Comparison of ENCODE assay signal across 31 mouse cellular contexts in the genomic region with DNA sequence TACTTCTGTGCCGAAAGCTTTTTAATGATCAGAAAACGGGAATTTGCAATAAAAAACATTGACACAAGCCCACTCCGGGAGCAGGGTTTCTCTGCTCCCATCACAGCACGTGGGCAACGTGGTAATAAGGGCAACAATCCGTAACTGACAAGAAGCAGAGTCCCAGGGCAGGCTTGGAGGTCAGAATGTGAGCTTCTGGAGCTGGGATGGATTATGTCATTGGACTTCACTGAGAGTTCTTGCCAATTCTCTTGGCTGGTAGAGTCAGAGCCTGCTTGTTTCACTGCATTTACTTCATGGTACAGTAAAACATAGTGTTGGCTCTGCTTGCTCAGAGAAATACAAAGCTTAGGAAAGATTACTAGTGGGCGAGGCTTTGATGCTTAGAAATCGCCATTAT.
A peak's percentile ranks its signal among the peaks of the same experiment; 100 is the strongest.
DNase-seq lines count a peak whose midpoint lies in the region; ATAC-seq and TF ChIP-seq lines count a peak whose summit lies in the region.
"Had no signal": no experiment of that assay in that cellular context is flagged by ENCODE, and none has a peak within 500 bp of the region (broad histone marks: within the 10 kb centered on the region; RNA-seq: fewer than 3 reads in every experiment).

No protein-coding gene starts in this region.

- TF ChIP-seq POLR2A in embryonic fibroblast, embryonic 13.5 days (IDR thresholded peaks at IDR 0.05; ENCODE audit: low read depth, low read length) = no peak

- peak; percentile 42; the same call in 1 of the 2 replicates for ATAC-seq in stomach, embryonic 14.5 days (ENCODE audit: insufficient number of reproducible peaks, insufficient read depth, low FRiP score, low read depth)
- no peak; the same call in 1 of the 2 replicates for ATAC-seq in stomach, postnatal 0 days (ENCODE audit: low FRiP score, low TSS enrichment)
- no peak for ATAC-seq in forebrain, embryonic 15.5 days (replicated peaks)
- ATAC-seq: forebrain, postnatal 0 days; liver, postnatal 0 days; Patski had no signal

- H3K36me3 ChIP-seq in stomach, embryonic 14.5 days (ENCODE audit: control insufficient read depth, insufficient read depth, low read length) = no peaks in the 10 kb centered on the region
- no peaks in the 10 kb centered on the region for H3K36me3 ChIP-seq in stomach, postnatal 0 days (ENCODE audit: control insufficient read depth, insufficient read depth, low read length)
- no peaks in the 10 kb centered on the region for H3K36me3 ChIP-seq in forebrain, embryonic 15.5 days
- H3K36me3 ChIP-seq: embryonic facial prominence, embryonic 12.5 days; forebrain, embryonic 10.5 days; G1E; heart, embryonic 13.5 days; hindbrain, embryonic 12.5 days had no signal

- H3K4me1 ChIP-seq in stomach, embryonic 14.5 days (ENCODE audit: control insufficient read depth, insufficient read depth, low read length) = peaks cover 10% of the 10 kb centered on the region; the same call in 1 of the 2 replicates
- H3K4me1 ChIP-seq in stomach, postnatal 0 days (replicated peaks; ENCODE audit: control insufficient read depth, insufficient read depth) = 0 out of 2 replicates have a peak, but pooled peaks cover 2% of the 10 kb centered on the region
- peaks cover 3% of the 10 kb centered on the region; the same call in 1 of the 2 replicates for H3K4me1 ChIP-seq in embryonic fibroblast, embryonic 13.5 days (ENCODE audit: control insufficient read depth, insufficient read depth, low read length)
- H3K4me1 ChIP-seq in forebrain, embryonic 15.5 days = peaks cover 16% of the 10 kb centered on the region

- 47% methylated on average over 8 of the region's 8 CpGs for WGBS in stomach, embryonic 14.5 days
- 34% methylated on average over 8 of the region's 8 CpGs for WGBS in stomach, postnatal 0 days
- WGBS in forebrain, embryonic 15.5 days = 86% methylated on average over 8 of the region's 8 CpGs

- H3K9ac ChIP-seq in stomach, embryonic 14.5 days (replicated peaks; ENCODE audit: low read depth, low read length) = no peak overlapping the region
- no peak overlapping the region for H3K9ac ChIP-seq in stomach, postnatal 0 days (ENCODE audit: low read length)
- H3K9ac ChIP-seq in forebrain, embryonic 15.5 days (replicated peaks) = no peak overlapping the region
- H3K9ac ChIP-seq: embryonic facial prominence, embryonic 12.5 days; forebrain, postnatal 0 days; heart, embryonic 13.5 days; hindbrain, embryonic 12.5 days; liver, postnatal 0 days had no signal

- DNase-seq in heart, adult 11 months = peak; percentile 48
- no peak for DNase-seq in heart, postnatal 14 days
- DNase-seq in stomach, postnatal 0 days (ENCODE audit: low spot score) = no peak
- peak; percentile 21 for DNase-seq in yolk sac, embryonic 10.5 days (ENCODE audit: low spot score)
- no peak for DNase-seq in layer of hippocampus, adult 2 months (ENCODE audit: low spot score in 2 of 2)
- DNase-seq: adrenal gland, adult 8-10 months; B cell, adult 2 months; cerebellum, adult 11 months; cerebellum, adult 9-11 months; forebrain, postnatal 0 days; gastrocnemius, postnatal 25 days; heart, adult 2 months; kidney, adult 9 months; kidney, postnatal 36 days; left cerebral cortex, postnatal 4 days; liver, postnatal 0 days; lung, postnatal 10 days; thymus, adult 18-20 months; thymus, postnatal 4 days had no signal

- 0 out of 2 replicates have a peak overlapping the region, but pooled peaks have one; percentile 7 for H3K27ac ChIP-seq in stomach, embryonic 14.5 days (ENCODE audit: low read length)
- no peak overlapping the region for H3K27ac ChIP-seq in stomach, postnatal 0 days (replicated peaks)
- H3K27ac ChIP-seq in embryonic fibroblast, embryonic 13.5 days (ENCODE audit: insufficient read depth, low read length) = 0 out of 2 replicates have a peak overlapping the region, but pooled peaks have one; percentile 6
- no peak overlapping the region for H3K27ac ChIP-seq in layer of hippocampus, adult 2 months
- no peak overlapping the region for H3K27ac ChIP-seq in forebrain, embryonic 15.5 days (replicated peaks)
- H3K27ac ChIP-seq: forebrain, embryonic 10.5 days; heart, adult 2 months; heart, embryonic 13.5 days; hindbrain, embryonic 12.5 days had no signal

- no peaks in the 10 kb centered on the region for H3K27me3 ChIP-seq in stomach, embryonic 14.5 days (ENCODE audit: control insufficient read depth, insufficient read depth, low read length)
- H3K27me3 ChIP-seq in stomach, postnatal 0 days (ENCODE audit: control insufficient read depth, insufficient read depth, low read length) = no peaks in the 10 kb centered on the region
- no peaks in the 10 kb centered on the region for H3K27me3 ChIP-seq in forebrain, embryonic 15.5 days
- H3K27me3 ChIP-seq: CH12.LX; heart, embryonic 13.5 days; hindbrain, embryonic 12.5 days; Patski had no signal

- intact Hi-C loops in heart, postnatal 14 days (cut with DNase I) = no loop called here

- no peak for TF ChIP-seq EP300 in stomach, postnatal 0 days (optimal IDR thresholded peaks at IDR 0.05)

- TF ChIP-seq CTCF in stomach, postnatal 0 days (IDR thresholded peaks at IDR 0.05; ENCODE audit: low read depth) = no peak
- no peak for TF ChIP-seq CTCF in embryonic fibroblast, embryonic 13.5 days (IDR thresholded peaks at IDR 0.05; ENCODE audit: borderline replicate concordance, insufficient read depth, low read length)
- no peak for TF ChIP-seq CTCF in layer of hippocampus, adult 2 months (conservative IDR thresholded peaks at IDR 0.05)

- no peaks in the 10 kb centered on the region for H3K9me3 ChIP-seq in stomach, embryonic 14.5 days (ENCODE audit: control insufficient read depth, low read depth, low read length)
- no peaks in the 10 kb centered on the region for H3K9me3 ChIP-seq in stomach, postnatal 0 days (ENCODE audit: control insufficient read depth, low read length)
- H3K9me3 ChIP-seq in forebrain, embryonic 15.5 days = no peaks in the 10 kb centered on the region
- H3K9me3 ChIP-seq: embryonic facial prominence, embryonic 12.5 days; forebrain, embryonic 10.5 days; heart, embryonic 13.5 days; hindbrain, embryonic 12.5 days had no signal

- no peak overlapping the region for H3K4me3 ChIP-seq in stomach, embryonic 14.5 days (ENCODE audit: low read depth, low read length)
- H3K4me3 ChIP-seq in stomach, postnatal 0 days (ENCODE audit: low read depth, low read length) = no peak overlapping the region
- H3K4me3 ChIP-seq in embryonic fibroblast, embryonic 13.5 days (ENCODE audit: insufficient read depth, low read length) = no peak overlapping the region
- no peak overlapping the region for H3K4me3 ChIP-seq in layer of hippocampus, adult 2 months
- no peak overlapping the region for H3K4me3 ChIP-seq in forebrain, embryonic 15.5 days
- H3K4me3 ChIP-seq: embryonic facial prominence, embryonic 12.5 days; forebrain, embryonic 10.5 days; heart, adult 2 months; heart, embryonic 13.5 days; hindbrain, embryonic 12.5 days had no signal

- no peak overlapping the region for H3K4me2 ChIP-seq in stomach, embryonic 14.5 days (replicated peaks; ENCODE audit: low read depth, low read length)
- no peak overlapping the region for H3K4me2 ChIP-seq in stomach, postnatal 0 days (replicated peaks; ENCODE audit: low read depth)
- no peak overlapping the region for H3K4me2 ChIP-seq in forebrain, embryonic 15.5 days (replicated peaks)
- H3K4me2 ChIP-seq: embryonic facial prominence, embryonic 12.5 days; heart, embryonic 13.5 days; hindbrain, embryonic 12.5 days; liver, embryonic 11.5 days; midbrain, embryonic 11.5 days had no signal

Comparison
In these comparisons a context has a peak if more than half of its experiments do, and no peak if none do; other contexts are left out.
1. DNase-seq: peak in heart, adult 11 months (single experiment) and yolk sac, embryonic 10.5 days (single experiment); none in heart, postnatal 14 days (0 of 2), stomach, postnatal 0 days (single experiment) and layer of hippocampus, adult 2 months (0 of 2).
2. H3K27ac ChIP-seq: peak in stomach, embryonic 14.5 days (single experiment) and embryonic fibroblast, embryonic 13.5 days (single experiment); none in stomach, postnatal 0 days (single experiment), layer of hippocampus, adult 2 months (single experiment) and forebrain, embryonic 15.5 days (single experiment).